Mouse (Mus musculus) erythroblast, embryonic 14.5 days (primary cell): ENCODE data around the gene Fbln1.

Experiments
- GATA1 ChIP-seq: IDR thresholded peaks from 2 replicates; pipeline ENCODE4 v1.6.1; 2012; ENCODE audit warnings: low read length, inconsistent platforms, mixed read lengths
- TAL1 ChIP-seq: IDR thresholded peaks from 3 replicates; pipeline ENCODE4 v1.6.1; 2012; ENCODE audit warnings: low read length, inconsistent platforms, mixed read lengths

DNA sequence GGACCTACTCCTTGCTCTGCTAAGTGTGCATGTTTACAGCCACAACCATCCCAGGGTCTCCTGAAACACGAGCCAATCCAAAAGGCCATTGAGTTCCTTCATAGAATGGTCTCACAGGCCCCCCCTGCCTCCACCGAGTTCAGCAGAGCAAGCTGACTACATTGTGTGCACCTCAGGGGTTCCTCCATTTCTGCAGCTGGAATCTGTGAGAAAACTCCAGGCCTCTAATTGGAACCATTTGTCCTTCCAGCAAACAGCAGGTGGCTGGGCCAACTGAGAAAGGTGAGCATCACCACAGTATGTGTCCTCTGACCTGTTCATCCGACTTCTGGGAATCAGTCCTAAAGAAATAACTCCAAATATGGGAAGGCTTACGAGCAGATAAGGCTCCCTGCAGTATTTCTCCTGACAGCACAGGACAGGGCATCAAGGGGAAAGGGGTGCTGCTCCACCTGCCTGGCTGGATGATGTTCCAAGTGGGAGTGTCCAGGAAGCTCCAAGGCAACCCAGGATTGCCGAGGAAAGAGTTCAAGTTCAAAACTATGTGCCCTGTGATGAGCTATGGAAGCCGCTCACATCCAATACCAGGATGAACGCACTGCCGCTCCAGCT lies 17.5 kb upstream of the Fbln1 start:
- TF ChIP-seq GATA1 (no peak), TAL1 (no peak)
